Comparison of ENCODE assay signal across 9 mouse cellular contexts in genomic region chr17:23786510-23786931, GRCm38 (mm10). TPM values are rescaled to one million over a fixed set of nuclear protein-coding genes. Genes with fewer than 3 reads are reported as not detected.
DNase-seq lines count a peak whose midpoint lies in the region; ATAC-seq and TF ChIP-seq lines count a peak whose summit lies in the region.
"Had no signal": no experiment of that assay in that cellular context is flagged by ENCODE, and none has a peak within 500 bp of the region (broad histone marks: within the 10 kb centered on the region; RNA-seq: fewer than 3 reads in every experiment).

No protein-coding gene starts in this region.

- no peak overlapping the region for H3K27ac ChIP-seq in heart, embryonic 12.5 days (ENCODE audit: poor library complexity, severe bottlenecking)
- peak overlapping the region; percentile 74 for H3K27ac ChIP-seq in ES-Bruce4 (ENCODE audit: insufficient read depth, low read length)
- H3K27ac ChIP-seq in hindbrain, embryonic 13.5 days = peak overlapping the region; percentile 97
- H3K27ac ChIP-seq in lung, postnatal 0 days (ENCODE audit: low read length) = no peak overlapping the region

- WGBS in heart, embryonic 12.5 days = 18% methylated on average over 13 of the region's 13 CpGs
- WGBS in hindbrain, embryonic 13.5 days = 7% methylated on average over 13 of the region's 13 CpGs
- WGBS in lung, postnatal 0 days = 14% methylated on average over 13 of the region's 13 CpGs

- H3K27me3 ChIP-seq in heart, embryonic 12.5 days (replicated peaks) = no peaks in the 10 kb centered on the region
- no peaks in the 10 kb centered on the region for H3K27me3 ChIP-seq in ES-Bruce4 (ENCODE audit: control insufficient read depth, insufficient read depth, low read length, poor library complexity, severe bottlenecking)
- no peaks in the 10 kb centered on the region for H3K27me3 ChIP-seq in hindbrain, embryonic 13.5 days
- no peaks in the 10 kb centered on the region for H3K27me3 ChIP-seq in lung, postnatal 0 days (replicated peaks; ENCODE audit: insufficient read depth, low read length)

- no peak for TF ChIP-seq POLR2A in ES-Bruce4 (IDR thresholded peaks at IDR 0.05; ENCODE audit: insufficient read depth, low read length)

- no peaks in the 10 kb centered on the region for H3K36me3 ChIP-seq in heart, embryonic 12.5 days
- H3K36me3 ChIP-seq in ES-Bruce4 (ENCODE audit: control insufficient read depth, insufficient read depth, low read length, poor library complexity, severe bottlenecking) = no peaks in the 10 kb centered on the region
- H3K36me3 ChIP-seq in hindbrain, embryonic 13.5 days = no peaks in the 10 kb centered on the region
- H3K36me3 ChIP-seq in lung, postnatal 0 days (ENCODE audit: insufficient read depth, low read length) = no peaks in the 10 kb centered on the region
- H3K36me3 ChIP-seq: G1E had no signal

- H3K9me3 ChIP-seq in heart, embryonic 12.5 days (replicated peaks) = no peaks in the 10 kb centered on the region
- no peaks in the 10 kb centered on the region for H3K9me3 ChIP-seq in ES-Bruce4 (replicated peaks; ENCODE audit: control insufficient read depth, insufficient read depth, low read length, poor library complexity, severe bottlenecking)
- no peaks in the 10 kb centered on the region for H3K9me3 ChIP-seq in hindbrain, embryonic 13.5 days
- no peaks in the 10 kb centered on the region for H3K9me3 ChIP-seq in lung, postnatal 0 days (ENCODE audit: low read length)
- H3K9me3 ChIP-seq: G1E had no signal

- 0 out of 2 replicates have a peak overlapping the region, but pooled peaks have one; percentile 1 for H3K9ac ChIP-seq in heart, embryonic 12.5 days
- H3K9ac ChIP-seq in ES-Bruce4 (ENCODE audit: low read depth, poor library complexity, severe bottlenecking) = peak overlapping the region; percentile 14
- H3K9ac ChIP-seq in hindbrain, embryonic 13.5 days = peak overlapping the region; percentile 89
- no peak overlapping the region for H3K9ac ChIP-seq in lung, postnatal 0 days (replicated peaks; ENCODE audit: low read depth)

- ATAC-seq in heart, embryonic 12.5 days (ENCODE audit: insufficient number of reproducible peaks, low FRiP score) = no peak
- ATAC-seq in hindbrain, embryonic 13.5 days (ENCODE audit: low FRiP score) = peak; percentile 74
- ATAC-seq in lung, postnatal 0 days = peak; percentile 31; the same call in 1 of the 2 replicates

- TF ChIP-seq CTCF in ES-Bruce4 (IDR thresholded peaks at IDR 0.05; ENCODE audit: low read depth, low read length) = no peak
- TF ChIP-seq CTCF in lung, postnatal 0 days (IDR thresholded peaks at IDR 0.05) = peak; percentile 0; the same call in 1 of the 2 replicates

- peaks cover 13% of the 10 kb centered on the region for H3K4me1 ChIP-seq in heart, embryonic 12.5 days (replicated peaks)
- H3K4me1 ChIP-seq in ES-Bruce4 (ENCODE audit: control insufficient read depth, insufficient read depth, low read length) = no peaks in the 10 kb centered on the region
- peaks cover 33% of the 10 kb centered on the region for H3K4me1 ChIP-seq in hindbrain, embryonic 13.5 days (replicated peaks)
- peaks cover 9% of the 10 kb centered on the region; the same call in 1 of the 2 replicates for H3K4me1 ChIP-seq in lung, postnatal 0 days (ENCODE audit: insufficient read depth, low read depth, low read length)

- peak overlapping the region; percentile 84 for H3K4me2 ChIP-seq in heart, embryonic 12.5 days
- H3K4me2 ChIP-seq in hindbrain, embryonic 13.5 days = peak overlapping the region; percentile 70
- H3K4me2 ChIP-seq in lung, postnatal 0 days (replicated peaks; ENCODE audit: low read depth, low read length) = peak overlapping the region; percentile 92

- DNase-seq in heart, adult 11 months = no peak
- DNase-seq in cerebellum, postnatal 25 days = peak; percentile 66 to 70
- DNase-seq in lung, postnatal 0 days (ENCODE audit: low spot score) = peak; percentile 48
- DNase-seq in urinary bladder, postnatal 36 days (ENCODE audit: low spot score in 2 of 2) = no peak
- DNase-seq in ovary, postnatal 36 days (ENCODE audit: low spot score) = no peak

- H3K4me3 ChIP-seq in heart, embryonic 12.5 days = peak overlapping the region; percentile 56
- H3K4me3 ChIP-seq in ES-Bruce4 (ENCODE audit: low read depth, low read length) = peak overlapping the region; percentile 93
- peak overlapping the region; percentile 66 for H3K4me3 ChIP-seq in hindbrain, embryonic 13.5 days
- H3K4me3 ChIP-seq in lung, postnatal 0 days (ENCODE audit: low read depth, low read length) = peak overlapping the region; percentile 48

- TF ChIP-seq EP300 in ES-Bruce4 (IDR thresholded peaks at IDR 0.05; ENCODE audit: insufficient read depth, low read depth, low read length) = no peak
- TF ChIP-seq EP300 in lung, postnatal 0 days (IDR thresholded peaks at IDR 0.05) = no peak

RNA-seq across cellular contexts. Expression of gene Flywch2, which starts 0.6 kb away (rescaled TPM):
- 6.9 and 7.3 TPM in 2 replicates for polyA plus RNA-seq in heart, embryonic 12.5 days (2016; fragmentation: Nextera tagmentation; extraction: Ambion mirVana)
- polyA plus RNA-seq in ES-Bruce4 (2011; ENCODE audit: insufficient read depth, insufficient read length, low read depth, missing spikeins) = 10.7 and 13.1 TPM in 2 replicates
- polyA plus RNA-seq in hindbrain, embryonic 13.5 days (2015; fragmentation: Nextera tagmentation; extraction: Ambion mirVana) = 68.1 and 79.0 TPM in 2 replicates
- polyA plus RNA-seq in lung, postnatal 0 days (2015; fragmentation: Nextera tagmentation; extraction: Ambion mirVana) = 14.7 and 18.6 TPM in 2 replicates
- polyA plus RNA-seq: G1E had no signal

RNA-seq across cellular contexts. Expression of gene Srrm2, which starts 3.8 kb away (rescaled TPM):
- 399 TPM in 2 replicates for polyA plus RNA-seq in heart, embryonic 12.5 days (2016; fragmentation: Nextera tagmentation; extraction: Ambion mirVana)
- 552 and 560 TPM in 2 replicates for polyA plus RNA-seq in ES-Bruce4 (2011; ENCODE audit: insufficient read depth, insufficient read length, low read depth, missing spikeins)
- 583 TPM in 2 replicates for polyA plus RNA-seq in hindbrain, embryonic 13.5 days (2015; fragmentation: Nextera tagmentation; extraction: Ambion mirVana)
- polyA plus RNA-seq in lung, postnatal 0 days (2015; fragmentation: Nextera tagmentation; extraction: Ambion mirVana) = 284 and 354 TPM in 2 replicates

RNA-seq across cellular contexts. Expression of gene Flywch1, which starts 15.1 kb away (rescaled TPM):
- polyA plus RNA-seq in heart, embryonic 12.5 days (2016; fragmentation: Nextera tagmentation; extraction: Ambion mirVana) = 64.1 and 67.5 TPM in 2 replicates
- 32.9 and 34.2 TPM in 2 replicates for polyA plus RNA-seq in ES-Bruce4 (2011; ENCODE audit: insufficient read depth, insufficient read length, low read depth, missing spikeins)
- 224 and 228 TPM in 2 replicates for polyA plus RNA-seq in hindbrain, embryonic 13.5 days (2015; fragmentation: Nextera tagmentation; extraction: Ambion mirVana)
- polyA plus RNA-seq in lung, postnatal 0 days (2015; fragmentation: Nextera tagmentation; extraction: Ambion mirVana) = 43.1 and 43.5 TPM in 2 replicates

RNA-seq across cellular contexts. Expression of gene Kremen2, which starts 40.9 kb away (rescaled TPM):
- polyA plus RNA-seq in heart, embryonic 12.5 days (2016; fragmentation: Nextera tagmentation; extraction: Ambion mirVana) = 0.17 and 0.33 TPM in 2 replicates
- polyA plus RNA-seq in ES-Bruce4 (2011; ENCODE audit: insufficient read depth, insufficient read length, low read depth, missing spikeins) = 0.57 and 1.4 TPM in 2 replicates
- 0.55 and 0.83 TPM in 2 replicates for polyA plus RNA-seq in hindbrain, embryonic 13.5 days (2015; fragmentation: Nextera tagmentation; extraction: Ambion mirVana)
- 0.41 and 0.52 TPM in 2 replicates for polyA plus RNA-seq in lung, postnatal 0 days (2015; fragmentation: Nextera tagmentation; extraction: Ambion mirVana)

RNA-seq across cellular contexts. Expression of gene Elob, which starts 42.4 kb away (rescaled TPM):
- polyA plus RNA-seq in heart, embryonic 12.5 days (2016; fragmentation: Nextera tagmentation; extraction: Ambion mirVana) = 878 and 903 TPM in 2 replicates
- polyA plus RNA-seq in ES-Bruce4 (2011; ENCODE audit: insufficient read depth, insufficient read length, low read depth, missing spikeins) = 398 and 458 TPM in 2 replicates
- polyA plus RNA-seq in hindbrain, embryonic 13.5 days (2015; fragmentation: Nextera tagmentation; extraction: Ambion mirVana) = 1,330 and 1,360 TPM in 2 replicates
- polyA plus RNA-seq in lung, postnatal 0 days (2015; fragmentation: Nextera tagmentation; extraction: Ambion mirVana) = 803 and 893 TPM in 2 replicates

Comparison
In these comparisons a context has a peak if more than half of its experiments do, and no peak if none do; other contexts are left out.
1. H3K27ac ChIP-seq: peak in ES-Bruce4 (single experiment) and hindbrain, embryonic 13.5 days (single experiment); none in heart, embryonic 12.5 days (single experiment) and lung, postnatal 0 days (single experiment).
2. DNase-seq: peak in cerebellum, postnatal 25 days (2 of 2) and lung, postnatal 0 days (single experiment); none in heart, adult 11 months (single experiment), urinary bladder, postnatal 36 days (0 of 2) and ovary, postnatal 36 days (single experiment).
3. Peak in every context shown above with its lines, with median percentiles within 50 percentile points of each other: H3K4me2 ChIP-seq and H3K4me3 ChIP-seq.